Mouse (Mus musculus): Measurements from ENCODE around the gene Trpv4. TPM values are rescaled to one million over a fixed set of nuclear protein-coding genes. Genes with fewer than 3 reads are reported as not detected.
A peak's percentile ranks its signal among the peaks of the same experiment; 100 is the strongest.

The Trpv4 gene
- polyA plus RNA-seq (2012; rRNA removed) = 1.5 and 1.7 TPM in 2 replicates

DNA sequence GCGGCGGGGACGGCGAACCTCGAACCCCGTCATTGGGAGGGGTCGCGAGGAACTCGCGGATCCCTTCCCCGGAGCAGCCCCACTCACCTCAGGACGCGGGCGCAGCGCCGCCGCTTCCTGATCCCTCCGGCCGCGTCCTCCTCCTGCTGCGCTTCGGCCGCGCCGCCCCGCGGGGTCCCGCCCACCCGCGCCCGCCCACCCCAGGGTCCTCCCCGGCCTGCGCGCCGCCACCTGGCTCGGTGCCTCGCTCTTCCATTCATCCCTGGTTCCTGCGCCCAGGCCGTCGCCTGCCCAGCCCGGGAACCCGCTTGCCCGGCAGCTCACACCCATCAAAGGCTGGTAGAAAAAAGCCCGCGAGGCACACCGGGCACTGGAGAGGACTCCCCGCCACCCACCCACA, at the start of gene Trpv4:
Trpv4 (minus strand) TSS at position 167 of the 400 bp plus-strand sequence.
- no peak for TF ChIP-seq POLR2A (IDR thresholded peaks at IDR 0.05; ENCODE audit: borderline replicate concordance, extremely low read depth, insufficient read depth, insufficient read length, poor library complexity, severe bottlenecking)
- no peak for TF ChIP-seq CTCF (IDR thresholded peaks at IDR 0.05; ENCODE audit: borderline replicate concordance, extremely low read depth, insufficient read depth, insufficient read length)
- no peak for DNase-seq (ENCODE audit: low read depth)

DNA sequence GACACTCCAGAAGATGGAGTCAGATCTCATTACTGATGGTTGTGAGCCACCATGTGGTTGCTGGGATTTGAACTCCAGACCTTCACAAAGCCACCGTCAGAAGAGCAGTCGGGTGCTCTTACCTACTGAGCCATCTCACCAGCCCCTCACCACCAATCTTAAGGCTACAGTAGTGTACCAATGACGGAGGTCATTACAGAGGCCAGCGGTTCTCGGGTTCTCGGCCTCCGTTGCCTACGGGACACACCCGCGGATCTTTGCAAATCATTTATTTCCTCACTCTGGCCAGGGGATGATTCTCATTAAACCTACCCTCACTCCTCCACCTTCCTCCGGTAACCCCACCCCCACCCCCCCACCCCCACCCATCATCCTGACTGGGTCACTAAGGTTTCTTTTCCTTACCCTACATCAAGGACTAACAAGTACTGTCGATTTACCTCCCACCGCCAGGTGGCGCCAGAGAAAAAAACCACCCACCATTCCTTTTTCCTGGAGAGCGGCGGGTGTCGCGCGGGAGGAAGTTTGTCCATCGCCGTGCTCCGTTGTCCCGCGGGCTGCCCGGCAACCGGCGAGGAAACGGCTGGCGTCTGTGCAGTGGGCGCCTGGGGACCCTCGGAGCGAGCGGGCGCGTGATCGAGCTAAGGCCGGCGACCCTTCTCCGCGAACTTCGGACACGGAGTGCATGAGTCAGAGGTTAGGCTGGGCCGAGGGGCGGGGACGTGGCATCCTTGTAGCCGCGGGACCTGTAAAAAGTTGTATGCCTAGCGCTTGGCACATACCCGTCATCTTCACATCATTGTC, 49.2 kb upstream of the Trpv4 start, which contains the start of gene Tchp:
Tchp (plus strand) TSS at position 496 of the 804 bp plus-strand sequence.
- peak; percentile 98 for DNase-seq (ENCODE audit: low read depth)
- TF ChIP-seq POLR2A (IDR thresholded peaks at IDR 0.05; ENCODE audit: borderline replicate concordance, extremely low read depth, insufficient read depth, insufficient read length, poor library complexity, severe bottlenecking) = 0 out of 2 replicates have a peak, but pooled peaks have one; percentile 41
- peak; percentile 89 for TF ChIP-seq CTCF (IDR thresholded peaks at IDR 0.05; ENCODE audit: borderline replicate concordance, extremely low read depth, insufficient read depth, insufficient read length)

GRCm38 (mm10) chr5:114702403-114703392, 44.5 kb upstream of the Trpv4 start:
- DNase-seq (ENCODE audit: low read depth) = peak; percentile 30
- peak; percentile 44; the same call in 1 of the 2 replicates for TF ChIP-seq CTCF (IDR thresholded peaks at IDR 0.05; ENCODE audit: borderline replicate concordance, extremely low read depth, insufficient read depth, insufficient read length)
- no peak for TF ChIP-seq POLR2A (IDR thresholded peaks at IDR 0.05; ENCODE audit: borderline replicate concordance, extremely low read depth, insufficient read depth, insufficient read length, poor library complexity, severe bottlenecking)

DNA sequence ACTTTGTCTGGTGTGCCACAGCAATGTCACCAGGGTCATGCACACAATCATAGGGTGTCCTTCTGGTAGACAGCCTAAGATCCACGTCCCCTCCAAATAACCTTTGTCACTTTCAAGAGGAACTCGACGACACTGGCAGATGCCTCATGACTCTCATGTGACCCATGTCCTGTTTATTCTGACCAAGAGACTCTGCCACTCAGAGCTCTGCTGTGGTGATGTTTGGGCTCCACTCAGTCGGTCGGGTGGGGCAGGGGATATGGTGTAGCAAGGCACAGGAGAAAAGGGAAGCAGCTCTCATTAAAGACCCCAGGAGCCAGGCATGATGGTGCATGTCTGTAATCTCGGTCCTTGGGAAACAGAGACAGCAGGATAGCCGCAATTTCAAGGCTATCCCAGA, 40.8 kb upstream of the Trpv4 start:
- no peak for DNase-seq (ENCODE audit: low read depth)
- no peak for TF ChIP-seq CTCF (IDR thresholded peaks at IDR 0.05; ENCODE audit: borderline replicate concordance, extremely low read depth, insufficient read depth, insufficient read length)
- no peak for TF ChIP-seq POLR2A (IDR thresholded peaks at IDR 0.05; ENCODE audit: borderline replicate concordance, extremely low read depth, insufficient read depth, insufficient read length, poor library complexity, severe bottlenecking)

DNA sequence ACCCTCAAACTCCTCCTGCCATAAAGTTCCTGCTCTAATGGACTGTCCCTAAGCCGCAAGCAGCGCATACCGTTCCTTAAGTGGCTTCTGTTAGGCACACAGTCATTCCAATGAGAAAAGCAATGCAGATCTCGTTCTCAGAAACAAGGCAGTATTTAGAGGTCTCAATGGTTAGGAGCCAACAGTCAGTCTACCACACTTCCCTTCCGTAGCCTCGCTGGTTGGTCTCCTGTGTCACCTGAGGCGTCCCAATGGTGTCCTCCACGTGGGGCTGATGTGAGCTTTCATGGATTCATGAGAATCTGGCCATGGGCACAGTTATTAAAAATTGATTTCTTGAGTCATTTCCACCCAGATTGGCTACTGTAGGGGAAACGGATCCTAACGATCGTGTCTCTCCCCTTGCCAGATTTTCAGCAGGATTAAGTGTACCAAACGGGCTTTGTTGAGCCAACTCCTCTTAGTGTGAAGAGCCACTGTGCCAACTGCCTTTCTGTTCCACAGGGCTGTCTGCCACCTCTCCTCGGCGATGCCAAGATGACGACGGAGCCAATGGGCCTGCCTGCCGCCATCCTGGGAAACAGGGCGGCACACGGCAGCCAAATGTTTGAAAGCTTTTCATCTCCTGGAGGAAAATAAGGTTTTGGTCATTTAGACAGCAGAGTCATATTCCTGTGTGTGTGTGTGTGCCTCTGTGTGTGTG, 40.0 kb upstream of the Trpv4 start:
- TF ChIP-seq CTCF (IDR thresholded peaks at IDR 0.05; ENCODE audit: borderline replicate concordance, extremely low read depth, insufficient read depth, insufficient read length) (no peak), POLR2A (IDR thresholded peaks at IDR 0.05; ENCODE audit: borderline replicate concordance, extremely low read depth, insufficient read depth, insufficient read length, poor library complexity, severe bottlenecking) (no peak)
- DNase-seq (ENCODE audit: low read depth) = peak; percentile 91

- TF ChIP-seq CTCF (IDR thresholded peaks at IDR 0.05; ENCODE audit: borderline replicate concordance, extremely low read depth, insufficient read depth, insufficient read length) (no peak), POLR2A (IDR thresholded peaks at IDR 0.05; ENCODE audit: borderline replicate concordance, extremely low read depth, insufficient read depth, insufficient read length, poor library complexity, severe bottlenecking) (no peak)
- no peak for DNase-seq (ENCODE audit: low read depth)
Observed at GRCm38 (mm10) chr5:114696939-114697338, 38.7 kb upstream of the Trpv4 start.

- TF ChIP-seq CTCF (IDR thresholded peaks at IDR 0.05; ENCODE audit: borderline replicate concordance, extremely low read depth, insufficient read depth, insufficient read length) = peak; percentile 11; the same call in 1 of the 2 replicates
- TF ChIP-seq POLR2A (IDR thresholded peaks at IDR 0.05; ENCODE audit: borderline replicate concordance, extremely low read depth, insufficient read depth, insufficient read length, poor library complexity, severe bottlenecking) = no peak
- DNase-seq (ENCODE audit: low read depth) = no peak
Observed at GRCm38 (mm10) chr5:114695775-114696174, 37.6 kb upstream of the Trpv4 start.

DNA sequence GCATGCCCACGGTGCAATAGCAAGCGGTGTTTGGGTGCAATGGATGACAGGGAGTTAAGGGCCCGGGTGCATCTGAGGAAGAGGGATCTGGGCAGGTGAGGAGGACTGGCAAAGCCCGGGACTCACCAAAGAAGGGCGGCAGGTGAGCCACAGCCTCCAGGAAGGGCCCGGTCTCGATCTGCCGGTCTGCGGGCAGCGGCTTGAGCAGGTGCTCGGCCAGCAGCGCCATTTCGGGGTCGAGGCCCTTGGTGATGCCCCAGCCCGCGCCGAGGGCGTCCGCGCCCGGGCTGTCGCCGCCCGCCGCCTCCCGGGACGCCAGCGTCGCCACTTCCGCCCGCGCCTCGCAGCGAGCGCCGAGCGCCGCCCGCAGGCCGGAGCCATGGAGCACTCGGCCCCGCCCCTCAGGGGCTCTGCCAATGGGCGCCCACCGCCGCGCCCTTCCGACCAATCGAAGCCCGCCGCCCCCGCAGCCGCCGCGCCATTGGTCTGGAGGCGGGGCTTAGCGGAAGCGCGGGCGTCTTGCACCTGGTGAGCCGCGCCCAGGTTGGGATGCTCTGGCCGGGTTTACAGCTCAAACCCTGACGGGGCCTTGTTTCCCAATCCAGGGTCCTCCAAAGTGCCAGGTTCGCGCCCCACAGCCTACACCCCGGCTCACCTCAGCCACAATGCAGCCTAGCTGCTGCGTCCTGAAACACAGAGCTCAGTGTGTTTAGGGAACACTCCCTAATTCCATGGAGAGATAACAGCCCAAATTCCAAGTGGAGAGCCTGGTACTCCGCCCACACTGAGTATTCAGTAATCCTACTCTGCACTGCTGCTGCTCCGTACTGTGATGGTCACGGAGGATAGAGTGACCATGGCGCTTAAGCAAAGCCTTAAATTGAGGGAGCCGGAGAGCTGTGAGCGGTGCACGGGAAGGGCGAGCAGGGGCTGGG, 32.7 kb upstream of the Trpv4 start, which contains the start of gene Gltp:
Gltp (minus strand) TSS at position 352 of the 935 bp plus-strand sequence.
- peak; percentile 97 for DNase-seq (ENCODE audit: low read depth)
- TF ChIP-seq CTCF (IDR thresholded peaks at IDR 0.05; ENCODE audit: borderline replicate concordance, extremely low read depth, insufficient read depth, insufficient read length) (no peak), POLR2A (IDR thresholded peaks at IDR 0.05; ENCODE audit: borderline replicate concordance, extremely low read depth, insufficient read depth, insufficient read length, poor library complexity, severe bottlenecking) (peak; percentile 79)

GRCm38 (mm10) chr5:114689700-114690366, 31.6 kb upstream of the Trpv4 start:
- TF ChIP-seq CTCF (IDR thresholded peaks at IDR 0.05; ENCODE audit: borderline replicate concordance, extremely low read depth, insufficient read depth, insufficient read length) (no peak), POLR2A (IDR thresholded peaks at IDR 0.05; ENCODE audit: borderline replicate concordance, extremely low read depth, insufficient read depth, insufficient read length, poor library complexity, severe bottlenecking) (no peak)
- DNase-seq (ENCODE audit: low read depth) = no peak
